Mouse (Mus musculus): ENCODE measurements around the gene Sertad1. TPM values are rescaled to one million over a fixed set of nuclear protein-coding genes. Genes with fewer than 3 reads are reported as not detected.
A peak's percentile ranks its signal among the peaks of the same experiment; 100 is the strongest.
"Not testable (repeated sequence)": the region's sequence is repeated elsewhere in the genome, so short reads cannot be mapped to it uniquely, and the experiment has no call there.

The Sertad1 gene
- polyA plus RNA-seq, 1 experiment from 2014 or later, result 9.8 TPM

GRCm38 (mm10) chr7:27490543-27491329 is 4.0 kb downstream of the Sertad1 start:
- Histone ChIP-seq H3K4me1 (replicated peaks) (peaks cover 23% of the 10 kb centered on the region), H3K27ac (replicated peaks) (peak overlapping the region; percentile 62), H3K36me3 (no peaks in the 10 kb centered on the region), H3K4me3 (peak overlapping the region; percentile 31), H3K27me3 (no peaks in the 10 kb centered on the region), H3K9me3 (no peaks in the 10 kb centered on the region), H3K4me2 (peak overlapping the region; percentile 52), H3K9ac (no peak overlapping the region; the same call in 1 of the 2 replicates)
- ATAC-seq (ENCODE audit: low FRiP score, low read depth), result 0 out of 2 replicates have a peak, but pooled peaks have one; percentile 12
- WGBS, result 2% methylated on average over 32 of the region's 33 CpGs

- peaks cover 18% of the 10 kb centered on the region for H3K4me1 ChIP-seq (replicated peaks)
- no peak overlapping the region for H3K4me3 ChIP-seq
- no peaks in the 10 kb centered on the region for H3K9me3 ChIP-seq
- H3K27me3 ChIP-seq, result no peaks in the 10 kb centered on the region
- no peak overlapping the region for H3K27ac ChIP-seq (replicated peaks)
- no peaks in the 10 kb centered on the region for H3K36me3 ChIP-seq
- no peak for ATAC-seq (ENCODE audit: low FRiP score, low read depth)
- H3K4me2 ChIP-seq, result no peak overlapping the region
- H3K9ac ChIP-seq, result no peak overlapping the region
- 76% methylated on average over 7 of the region's 7 CpGs for WGBS
These were observed 5.1 kb downstream of the Sertad1 start for GRCm38 (mm10) chr7:27491856-27492255.

- H3K27ac ChIP-seq (replicated peaks), result no peak overlapping the region
- H3K9ac ChIP-seq, result no peak overlapping the region
- H3K27me3 ChIP-seq, result no peaks in the 10 kb centered on the region
- no peak overlapping the region for H3K4me3 ChIP-seq
- ATAC-seq (ENCODE audit: low FRiP score, low read depth), result no peak
- no peak overlapping the region for H3K4me2 ChIP-seq
- H3K4me1 ChIP-seq (replicated peaks), result peaks cover 10% of the 10 kb centered on the region
- no peaks in the 10 kb centered on the region for H3K36me3 ChIP-seq
- H3K9me3 ChIP-seq, result no peaks in the 10 kb centered on the region
- 72% methylated on average over 3 of the region's 3 CpGs for WGBS
These were observed 6.3 kb downstream of the Sertad1 start for GRCm38 (mm10) chr7:27493022-27493421.

GRCm38 (mm10) chr7:27493450-27493849 is 6.7 kb downstream of the Sertad1 start:
- H3K4me2 ChIP-seq, result no peak overlapping the region
- no peaks in the 10 kb centered on the region for H3K9me3 ChIP-seq
- ATAC-seq (ENCODE audit: low FRiP score, low read depth), result no peak
- no peak overlapping the region for H3K4me3 ChIP-seq
- H3K4me1 ChIP-seq (replicated peaks), result peaks cover 7% of the 10 kb centered on the region; the same call in 1 of the 2 replicates
- 81% methylated on average over 5 of the region's 5 CpGs for WGBS
- H3K27me3 ChIP-seq, result no peaks in the 10 kb centered on the region
- H3K9ac ChIP-seq, result no peak overlapping the region
- no peaks in the 10 kb centered on the region for H3K36me3 ChIP-seq
- H3K27ac ChIP-seq (replicated peaks), result no peak overlapping the region

GRCm38 (mm10) chr7:27494659-27495367 is 8.1 kb downstream of the Sertad1 start:
- H3K27me3 ChIP-seq; H3K27ac ChIP-seq (replicated peaks); H3K4me3 ChIP-seq; H3K9me3 ChIP-seq; H3K9ac ChIP-seq; H3K4me1 ChIP-seq (replicated peaks); ATAC-seq (ENCODE audit: low FRiP score, low read depth); H3K4me2 ChIP-seq; H3K36me3 ChIP-seq: not testable (repeated sequence)
- WGBS, result 94% methylated on average over 9 of the region's 9 CpGs

- 61% methylated on average over 3 of the region's 3 CpGs for WGBS
- H3K9ac ChIP-seq, result no peak within 1 kb of the TSS
- ATAC-seq (ENCODE audit: low FRiP score, low read depth), result no peak
- no peaks in the 10 kb centered on the region for H3K9me3 ChIP-seq
- H3K36me3 ChIP-seq, result no peaks in the 10 kb centered on the region
- H3K27me3 ChIP-seq, result no peaks in the 10 kb centered on the region
- no peak within 1 kb of the TSS for H3K4me2 ChIP-seq
- no peak within 1 kb of the TSS for H3K4me3 ChIP-seq
- H3K27ac ChIP-seq (replicated peaks), result no peak within 1 kb of the TSS
- H3K4me1 ChIP-seq (replicated peaks), result no peaks in the 10 kb centered on the region
These were observed 12.3 kb downstream of the Sertad1 start, which contains the start of gene Prx for GRCm38 (mm10) chr7:27499036-27499435. Gene Prx, plus strand, starts transcription at chr7:27499324.

GRCm38 (mm10) chr7:27501620-27502019 is 14.9 kb downstream of the Sertad1 start:
- Histone ChIP-seq H3K27ac (replicated peaks) (no peak overlapping the region), H3K9me3 (no peaks in the 10 kb centered on the region), H3K4me1 (replicated peaks) (no peaks in the 10 kb centered on the region), H3K4me3 (no peak overlapping the region), H3K27me3 (no peaks in the 10 kb centered on the region), H3K9ac (no peak overlapping the region), H3K4me2 (no peak overlapping the region), H3K36me3 (no peaks in the 10 kb centered on the region)
- WGBS, result 73% methylated on average over 4 of the region's 4 CpGs
- ATAC-seq (ENCODE audit: low FRiP score, low read depth), result no peak

- ATAC-seq (ENCODE audit: low FRiP score, low read depth), result no peak
- peak overlapping the region; percentile 98 for H3K27ac ChIP-seq (replicated peaks)
- H3K4me1 ChIP-seq (replicated peaks), result peaks cover 9% of the 10 kb centered on the region
- peak overlapping the region; percentile 66 for H3K4me2 ChIP-seq
- 42% methylated on average over 9 of the region's 9 CpGs for WGBS
- H3K9ac ChIP-seq, result no peak overlapping the region
- peak overlapping the region; percentile 62 for H3K4me3 ChIP-seq
- no peaks in the 10 kb centered on the region for H3K27me3 ChIP-seq
- H3K9me3 ChIP-seq, result no peaks in the 10 kb centered on the region
- H3K36me3 ChIP-seq, result no peaks in the 10 kb centered on the region
These were observed 20.2 kb downstream of the Sertad1 start for GRCm38 (mm10) chr7:27506765-27507370.

GRCm38 (mm10) chr7:27507711-27508647 is 21.3 kb downstream of the Sertad1 start:
- Histone ChIP-seq H3K36me3 (no peaks in the 10 kb centered on the region), H3K27ac (replicated peaks) (peak overlapping the region; percentile 98), H3K9me3 (no peaks in the 10 kb centered on the region), H3K9ac (peak overlapping the region; percentile 61), H3K4me1 (replicated peaks) (peaks cover 9% of the 10 kb centered on the region), H3K27me3 (no peaks in the 10 kb centered on the region), H3K4me3 (peak overlapping the region; percentile 62), H3K4me2 (peak overlapping the region; percentile 66)
- under 1% methylated on average over 50 of the region's 54 CpGs for WGBS
- ATAC-seq (ENCODE audit: low FRiP score, low read depth), result peak; percentile 93

GRCm38 (mm10) chr7:27508648-27509005 is 21.9 kb downstream of the Sertad1 start:
- H3K27me3 ChIP-seq, result no peaks in the 10 kb centered on the region
- H3K4me1 ChIP-seq (replicated peaks), result peaks cover 9% of the 10 kb centered on the region
- 28% methylated on average over 6 of the region's 6 CpGs for WGBS
- H3K9ac ChIP-seq, result no peak overlapping the region
- H3K4me2 ChIP-seq, result peak overlapping the region; percentile 66
- peak; percentile 21; the same call in 1 of the 2 replicates for ATAC-seq (ENCODE audit: low FRiP score, low read depth)
- no peaks in the 10 kb centered on the region for H3K36me3 ChIP-seq
- H3K27ac ChIP-seq (replicated peaks), result peak overlapping the region; percentile 98
- H3K9me3 ChIP-seq, result no peaks in the 10 kb centered on the region
- H3K4me3 ChIP-seq, result peak overlapping the region; percentile 62

GRCm38 (mm10) chr7:27510809-27511208 is 24.1 kb downstream of the Sertad1 start:
- Histone ChIP-seq H3K36me3 (no peaks in the 10 kb centered on the region), H3K27me3 (no peaks in the 10 kb centered on the region), H3K4me2 (no peak overlapping the region), H3K4me1 (replicated peaks) (peaks cover 9% of the 10 kb centered on the region), H3K27ac (replicated peaks) (no peak overlapping the region), H3K9me3 (no peaks in the 10 kb centered on the region), H3K9ac (no peak overlapping the region), H3K4me3 (no peak overlapping the region)
- ATAC-seq (ENCODE audit: low FRiP score, low read depth), result no peak
- WGBS, result 84% methylated on average over 2 of the region's 2 CpGs
